Mouse (Mus musculus) E14TG2a.4 (cell line): ENCODE results near the gene Igfbpl1.

ENCODE experiments used
- CTCF ChIP-seq: conservative IDR thresholded peaks from 2 replicates; pipeline ENCODE4 v1.5.1; 2014; ENCODE audit warnings: low read length
- NANOG ChIP-seq: IDR thresholded peaks from 2 replicates; pipeline ENCODE4 v1.6.1; 2014; ENCODE audit warnings: borderline replicate concordance, low read length, mixed read lengths

DNA sequence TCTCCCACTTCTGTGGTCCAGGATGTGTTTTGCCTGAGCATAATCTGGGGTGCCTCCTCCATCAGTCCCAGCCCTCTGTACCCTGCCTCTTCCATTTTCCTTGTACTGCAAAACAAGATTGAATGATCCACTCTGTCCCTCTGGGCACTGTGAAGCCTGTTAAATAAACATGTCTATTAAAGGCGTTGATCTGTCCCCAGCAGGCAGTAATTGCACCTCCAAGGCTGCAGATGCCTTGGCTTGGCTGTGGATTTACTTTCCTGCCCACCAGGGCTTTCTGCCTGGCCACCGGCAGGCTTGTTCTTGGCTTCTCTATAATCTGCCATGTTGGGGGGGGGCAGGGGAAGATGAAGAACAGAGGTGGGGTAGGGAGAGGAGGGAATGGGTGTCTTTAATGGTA, 40.8 kb downstream of the Igfbpl1 start:
- TF ChIP-seq CTCF (no peak), NANOG (no peak; the same call in 1 of the 2 replicates)
